Mouse (Mus musculus): ENCODE results near the gene Pou4f2.

Gene Pou4f2

DNA sequence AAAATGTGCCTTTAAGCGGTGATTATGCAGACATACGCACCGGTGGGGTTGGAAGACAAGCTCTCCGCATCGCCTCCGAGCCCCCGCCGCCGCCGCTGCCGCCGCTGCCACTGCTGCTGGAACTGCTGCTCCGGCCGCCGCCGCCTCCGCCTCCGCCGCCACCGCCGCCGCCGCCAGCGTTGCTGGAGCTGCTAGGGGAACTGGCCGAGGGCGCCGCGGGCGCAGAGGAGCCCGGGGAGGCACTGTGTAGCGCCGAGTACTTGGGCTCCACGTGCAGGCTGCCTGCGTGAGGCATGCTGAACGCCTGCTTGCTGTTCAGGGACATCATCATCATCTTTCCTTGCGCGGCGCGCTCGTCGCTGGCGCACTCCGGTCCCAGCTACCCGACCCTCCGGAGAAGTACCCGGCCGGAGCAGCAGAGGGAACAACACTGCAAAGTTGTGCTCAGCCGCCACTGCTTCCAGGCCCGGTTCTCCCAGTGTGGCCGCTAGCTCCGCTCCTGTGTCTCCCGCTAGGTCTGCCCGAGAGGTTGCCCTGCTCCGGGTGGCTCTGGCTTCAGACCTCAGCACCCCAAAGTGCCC is at the start of gene Pou4f2:
TSS of gene Pou4f2 (minus strand) at position 575 of the 581 bp plus-strand sequence.
- no peak for DNase-seq

- no peak for DNase-seq
Measured at GRCm38 (mm10) chr8:78477051-78477829, 40.8 kb upstream of the Pou4f2 start.

DNA sequence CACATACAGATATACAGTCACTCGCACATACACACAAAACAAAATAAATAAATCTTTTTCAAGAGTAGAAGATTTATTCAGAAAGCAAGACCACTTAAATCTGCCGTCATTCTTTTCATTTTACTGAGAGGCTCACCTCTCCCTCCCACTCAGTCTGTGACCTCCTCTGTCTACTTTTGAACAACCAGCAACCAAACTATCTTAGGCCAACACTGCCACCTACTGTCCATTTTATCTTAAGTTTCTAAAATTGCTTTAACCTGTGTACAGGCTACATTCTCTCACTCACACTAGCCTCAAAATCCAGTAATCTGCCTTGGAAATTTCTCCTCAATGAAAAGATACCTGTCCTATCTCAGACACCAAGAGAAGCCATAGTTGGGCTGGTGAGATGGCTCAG is 31.4 kb upstream of the Pou4f2 start:
- DNase-seq, result no peak

- DNase-seq, result no peak
Measured at GRCm38 (mm10) chr8:78463941-78464340, 27.5 kb upstream of the Pou4f2 start.

DNA sequence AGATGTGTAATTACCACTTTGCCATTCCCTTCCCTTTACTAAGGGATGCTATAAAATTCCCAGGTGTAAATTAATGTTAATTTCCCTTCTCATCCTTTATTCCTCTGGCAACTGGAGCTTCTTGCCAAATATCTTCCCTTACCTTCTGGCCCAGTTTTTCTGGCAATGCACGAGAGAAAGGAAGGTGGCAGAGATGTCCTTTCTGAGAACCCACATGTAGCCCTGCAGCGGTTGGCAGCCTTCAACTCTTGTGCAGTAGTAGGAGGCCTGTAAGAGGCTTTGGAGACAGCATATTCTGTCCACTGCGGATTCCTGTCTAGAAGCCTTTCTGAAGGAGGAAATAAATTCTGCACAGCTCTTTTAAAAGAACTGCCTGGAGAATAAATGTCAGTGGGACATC is 20.0 kb upstream of the Pou4f2 start:
- no peak for DNase-seq

- no peak for DNase-seq
Measured at GRCm38 (mm10) chr8:78442781-78443180, 6.3 kb upstream of the Pou4f2 start.

DNA sequence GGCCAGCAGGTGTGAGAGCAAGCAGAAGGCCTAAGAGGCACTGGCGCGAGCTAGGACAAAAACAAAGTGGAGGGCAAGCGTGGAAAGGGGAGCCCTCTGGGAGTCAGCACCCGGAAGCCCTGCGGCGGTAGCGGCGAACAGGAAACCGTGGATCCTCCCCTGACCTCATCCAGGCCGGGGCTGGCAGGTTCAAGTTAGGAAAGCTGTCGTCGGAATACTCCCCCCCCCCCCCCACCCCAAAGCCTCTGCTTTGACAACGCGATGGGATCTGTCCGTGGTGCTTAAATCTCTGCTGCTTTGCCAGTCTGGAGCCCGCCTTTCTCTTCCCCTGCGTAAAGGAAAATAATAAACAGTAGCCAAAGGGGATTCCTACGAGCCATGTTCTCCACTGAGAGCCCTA is 1.7 kb upstream of the Pou4f2 start:
- DNase-seq, result no peak

DNA sequence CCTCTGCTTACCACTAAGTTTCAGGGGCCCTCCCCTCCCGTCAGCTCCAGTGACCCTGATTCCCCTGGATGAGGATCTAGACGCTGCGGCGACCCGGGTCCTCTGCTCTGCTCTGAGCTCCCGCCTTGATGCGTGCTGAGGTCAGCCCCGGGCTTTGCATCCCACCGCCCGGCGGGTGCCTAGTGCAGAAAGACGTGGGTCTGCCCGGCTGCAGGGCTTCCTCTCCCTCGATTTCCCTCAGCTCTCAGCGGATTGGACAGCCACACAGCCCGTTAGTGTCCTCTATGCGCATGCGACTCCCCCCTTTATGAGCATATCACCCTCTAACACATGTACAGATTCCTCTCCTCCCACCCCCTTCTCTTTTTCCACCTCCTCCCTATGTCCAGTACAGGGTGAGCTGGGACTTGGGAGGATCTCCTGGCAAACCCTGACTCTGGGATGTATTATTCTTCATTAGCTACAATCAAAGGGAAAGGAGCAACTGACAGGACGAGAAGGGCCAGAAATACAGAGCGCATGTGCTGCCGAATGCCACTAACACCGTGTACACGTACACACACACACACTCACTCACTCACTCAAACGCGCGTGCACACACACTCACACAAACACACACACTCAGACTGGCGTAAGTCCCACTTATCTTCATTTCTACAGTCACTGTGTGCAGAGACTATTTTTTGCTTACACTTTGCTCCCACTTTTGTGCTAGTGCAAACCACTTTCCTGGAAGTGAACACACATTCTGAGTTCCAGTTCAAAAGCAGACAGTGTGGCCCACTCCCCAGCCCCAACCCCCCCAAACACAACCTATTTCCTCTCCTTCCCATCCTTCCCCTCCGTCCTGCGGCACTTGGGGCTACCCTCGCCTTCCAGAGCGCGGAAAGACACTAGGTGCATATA is 948 bp upstream of the Pou4f2 start:
- DNase-seq, result no peak

DNA sequence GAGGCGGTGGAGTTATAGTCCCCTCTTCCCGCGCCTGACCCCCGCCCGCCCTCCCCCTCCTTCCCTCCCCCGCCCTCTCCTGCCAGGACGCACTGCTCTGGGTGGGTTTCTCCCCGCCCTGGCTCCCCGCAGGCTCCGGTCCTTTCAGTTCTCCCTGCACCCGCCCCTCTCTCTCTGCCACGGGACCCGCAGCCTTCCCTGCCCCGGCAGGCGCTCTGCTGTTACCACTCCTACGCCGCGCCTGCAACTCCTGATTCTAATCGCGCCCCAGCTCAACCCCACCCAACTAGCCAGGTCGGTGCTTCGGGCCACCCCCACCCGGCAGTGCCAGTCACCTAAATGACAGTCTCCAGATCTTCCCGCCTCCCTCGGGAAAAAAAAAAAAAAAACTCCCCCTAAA is 216 bp upstream of the Pou4f2 start:
- DNase-seq, result no peak

DNA sequence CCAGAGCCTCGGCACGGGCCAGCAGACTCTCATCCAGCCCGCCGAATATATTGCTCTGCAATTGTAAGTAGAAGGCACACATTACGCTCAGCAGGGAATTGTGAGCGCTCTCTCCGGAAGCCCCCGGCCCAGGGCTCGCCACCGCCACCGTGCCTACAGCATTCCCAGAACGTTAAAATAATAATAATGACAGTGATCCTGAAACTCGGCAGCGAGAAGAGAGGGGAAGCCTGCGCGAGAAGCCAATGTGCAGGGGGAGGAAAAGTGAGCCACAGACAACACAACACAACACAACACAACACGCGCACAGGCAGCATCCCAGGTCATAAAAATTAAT is 853 bp downstream of the Pou4f2 start:
- no peak for DNase-seq

GRCm38 (mm10) chr8:78434823-78435623 is 1.4 kb downstream of the Pou4f2 start:
- no peak for DNase-seq

DNA sequence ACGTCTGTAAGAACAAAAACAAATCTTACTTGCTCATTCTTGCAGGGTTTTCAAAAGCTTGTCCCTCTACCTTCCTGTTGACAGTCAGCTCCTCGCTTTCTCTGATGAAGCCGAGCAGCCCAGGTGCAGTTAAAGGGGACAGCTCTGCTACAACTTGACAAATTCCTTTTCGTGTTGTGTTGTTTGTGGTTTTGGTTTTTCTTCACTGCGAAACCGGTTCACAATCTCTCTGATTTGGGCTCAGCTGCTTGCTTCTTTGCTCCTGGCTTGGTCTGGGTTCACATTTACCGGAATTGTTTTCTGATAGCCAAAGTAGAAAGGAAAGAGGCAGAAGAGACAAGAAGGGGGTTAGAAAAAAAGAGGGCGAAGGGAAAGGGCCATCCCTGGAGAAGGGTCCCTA is 2.1 kb downstream of the Pou4f2 start:
- no peak for DNase-seq

- no peak for DNase-seq
Measured at GRCm38 (mm10) chr8:78433318-78433717, 3.1 kb downstream of the Pou4f2 start.

DNA sequence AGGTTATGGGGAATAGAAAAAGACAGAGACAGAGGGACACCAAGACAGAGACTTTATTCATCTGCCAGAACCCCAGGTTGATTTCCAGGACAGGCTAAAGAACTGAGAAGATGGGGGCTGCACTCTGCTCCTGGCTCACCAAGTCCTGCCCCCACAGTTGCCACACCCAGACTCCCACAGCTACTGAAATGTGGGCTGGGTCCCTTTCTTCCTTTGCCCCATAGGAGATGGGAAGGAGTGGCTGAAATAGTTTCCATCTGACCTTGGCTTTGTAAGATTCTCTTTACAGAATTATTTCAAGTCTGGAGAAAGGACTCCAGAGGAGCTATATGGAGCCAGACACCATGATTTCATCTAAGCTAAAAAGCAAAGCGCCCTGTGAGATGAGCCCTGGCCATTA is 4.0 kb downstream of the Pou4f2 start:
- DNase-seq, result no peak

- DNase-seq, result no peak
Measured at GRCm38 (mm10) chr8:78431356-78431755, 5.1 kb downstream of the Pou4f2 start.

- DNase-seq, result no peak
Measured at GRCm38 (mm10) chr8:78428148-78428547, 8.3 kb downstream of the Pou4f2 start.

- no peak for DNase-seq
Measured at GRCm38 (mm10) chr8:78427769-78428130, 8.7 kb downstream of the Pou4f2 start.

DNA sequence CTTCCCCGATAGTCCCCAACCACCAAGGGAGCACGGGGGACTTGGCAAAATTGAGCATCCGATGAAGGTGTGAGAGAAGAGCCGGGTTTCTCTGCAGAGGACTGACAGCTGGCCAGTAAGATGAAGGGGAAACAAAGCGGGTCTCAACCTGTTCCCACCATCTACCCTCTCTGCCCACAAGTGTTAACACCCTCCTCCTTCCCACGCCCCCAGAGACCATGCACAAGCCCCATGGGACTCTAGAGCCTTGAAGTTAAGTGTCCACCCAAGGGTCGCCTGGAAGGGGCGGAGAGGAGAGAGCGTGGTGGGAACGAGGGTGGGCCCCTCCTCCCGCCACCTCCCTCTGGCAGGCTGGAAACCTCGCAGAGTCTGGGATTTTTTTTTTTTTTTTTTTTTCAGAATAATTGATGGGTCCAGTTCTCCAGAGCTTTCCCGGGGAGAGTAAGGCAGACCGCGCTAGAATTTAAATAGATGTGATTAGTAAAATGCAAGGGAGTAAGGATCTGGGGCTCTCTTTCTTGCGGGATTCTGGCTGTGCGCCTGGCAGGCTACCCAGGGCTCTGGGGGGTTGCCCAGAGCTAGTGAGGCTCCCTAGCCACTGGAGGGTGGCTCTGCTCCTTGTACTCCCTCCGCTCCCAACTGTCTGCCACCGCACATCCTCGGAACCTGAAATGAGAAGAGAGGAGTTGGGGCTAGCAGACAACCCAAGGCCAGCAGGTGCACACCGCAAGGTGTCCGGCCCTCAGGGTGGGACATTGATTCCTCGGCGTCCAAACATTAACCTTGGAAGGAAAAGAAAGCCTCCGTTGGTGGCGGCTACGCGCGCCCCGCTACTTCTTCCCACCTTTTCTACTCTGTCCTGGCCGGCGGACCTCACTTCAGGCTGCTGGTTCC is 9.3 kb downstream of the Pou4f2 start:
- DNase-seq, result no peak

GRCm38 (mm10) chr8:78426455-78426854 is 10.0 kb downstream of the Pou4f2 start:
- no peak for DNase-seq

GRCm38 (mm10) chr8:78423937-78424336 is 12.5 kb downstream of the Pou4f2 start:
- DNase-seq, result no peak

DNA sequence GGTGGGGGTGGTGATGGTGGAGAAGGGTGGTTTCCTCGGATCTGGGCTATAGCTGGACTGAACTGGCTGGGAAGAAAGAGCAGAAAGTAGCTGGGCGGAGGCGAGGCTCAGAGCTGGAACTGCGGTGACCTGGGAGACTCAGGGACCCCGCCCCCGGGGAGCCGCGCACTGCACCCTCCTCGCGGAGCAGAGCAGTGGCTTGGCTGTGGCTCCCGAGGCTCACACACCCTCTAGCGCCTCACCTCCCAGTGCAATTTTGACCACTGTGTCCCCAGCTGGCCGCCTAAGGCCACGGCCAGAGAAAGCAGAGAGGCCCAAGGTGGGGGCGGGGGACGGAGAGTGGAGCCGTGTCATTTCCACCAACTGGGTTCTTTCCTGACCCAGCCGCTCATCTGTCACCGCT is 16.3 kb downstream of the Pou4f2 start:
- DNase-seq, result no peak

DNA sequence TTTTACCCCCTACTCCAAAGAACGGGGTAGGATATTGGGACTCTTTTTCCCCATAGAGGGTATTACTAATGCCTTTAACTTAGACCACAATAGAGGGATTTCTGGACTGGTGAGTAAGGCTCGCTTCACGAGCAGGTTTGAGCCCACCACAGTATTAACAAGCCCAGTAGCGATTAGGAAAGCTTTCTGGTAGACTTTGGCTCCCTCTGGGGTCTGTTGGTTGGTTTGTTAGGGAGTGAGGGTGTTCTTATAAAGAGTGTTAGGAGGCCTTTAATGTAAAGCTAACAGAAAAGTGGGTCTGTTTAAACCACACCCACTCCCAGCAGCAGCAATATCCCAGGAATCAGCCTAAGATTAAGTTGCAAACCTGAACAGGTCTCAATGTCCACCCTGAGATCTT is 17.2 kb downstream of the Pou4f2 start:
- no peak for DNase-seq
